Mouse (Mus musculus) MEL (cell line): ENCODE data around the gene Xpnpep3. TPM values are rescaled to one million over a fixed set of nuclear protein-coding genes. Genes with fewer than 3 reads are reported as not detected.

Source experiments
- DNase-seq: peaks from one replicate; pipeline ENCODE4 v3.0.0; 2011; ENCODE audit warnings: low read depth, low spot score
- H3K27ac ChIP-seq: 2 replicates; pipeline ENCODE4 v1.5.1; 2012; ENCODE audit warnings: low read depth, mild to moderate bottlenecking, control low read depth, low read length, moderate library complexity; ENCODE audit not compliant: control insufficient read depth
- H3K27me3 ChIP-seq, 2 experiments: fragments of 150-350 bp in 1 of 2; sonication (generic) in 1 of 2; 2 replicates each; pipeline ENCODE4 v1.6.1; 2012; ENCODE audit warnings: low read length in 2 of 2, mild to moderate bottlenecking in 2 of 2, improper control_type of control experiment in 1 of 2, moderate library complexity in 1 of 2; ENCODE audit not compliant: insufficient read depth in 2 of 2, control insufficient read depth in 1 of 2
- H3K36me3 ChIP-seq, 2 experiments: 2 replicates each; pipeline ENCODE4 v1.6.1; 2012 to 2014; ENCODE audit warnings: low read length in 2 of 2, improper control_type of control experiment in 1 of 2, inconsistent platforms in 1 of 2, mild to moderate bottlenecking in 1 of 2; ENCODE audit not compliant: insufficient read depth in 2 of 2, control insufficient read depth in 1 of 2
- H3K4me1 ChIP-seq, 2 experiments: fragments of 150-350 bp in 1 of 2; sonication (generic) in 1 of 2; 2 replicates each; pipeline ENCODE4 v1.6.1; 2012; ENCODE audit warnings: low read length in 2 of 2, improper control_type of control experiment in 1 of 2, mild to moderate bottlenecking in 1 of 2; ENCODE audit not compliant: insufficient read depth in 2 of 2, control insufficient read depth in 1 of 2
- H3K4me3 ChIP-seq, 2 experiments: fragments of 150-350 bp in 1 of 2; sonication (generic) in 1 of 2; 2 replicates each; pipeline ENCODE4 v1.5.1; 2012; ENCODE audit warnings: low read depth in 2 of 2, low read length in 2 of 2, mild to moderate bottlenecking in 2 of 2, moderate library complexity in 2 of 2, control low read depth in 1 of 2, improper control_type of control experiment in 1 of 2; ENCODE audit not compliant: control insufficient read depth in 1 of 2, insufficient read depth in 1 of 2
- H3K79me2 ChIP-seq: 2 replicates; pipeline ENCODE4 v1.6.1; 2012; ENCODE audit warnings: mild to moderate bottlenecking, low read length, moderate library complexity; ENCODE audit not compliant: control insufficient read depth, poor library complexity, insufficient read depth
- H3K9ac ChIP-seq: 2 replicates; pipeline ENCODE4 v1.6.1; 2012; ENCODE audit warnings: low read depth, mild to moderate bottlenecking, control low read depth, low read length, moderate library complexity; ENCODE audit not compliant: control insufficient read depth, poor library complexity, severe bottlenecking
- H3K9me3 ChIP-seq: fragments of 150-350 bp; sonication (generic); replicated peaks from 2 replicates; pipeline ENCODE4 v1.6.1; 2012; ENCODE audit warnings: mild to moderate bottlenecking, low read length, improper control_type of control experiment, moderate library complexity; ENCODE audit not compliant: insufficient read depth
- CHD2 ChIP-seq: IDR thresholded peaks from 2 replicates; pipeline ENCODE4 v1.6.1; 2011; ENCODE audit warnings: low read length, improper control_type of control experiment
- ELF1 ChIP-seq: IDR thresholded peaks from 2 replicates; pipeline ENCODE4 v1.6.1; 2014; ENCODE audit warnings: low read depth, mild to moderate bottlenecking, inconsistent platforms, low read length, improper control_type of control experiment, moderate library complexity
- EP300 ChIP-seq, 2 experiments: IDR thresholded peaks; 2 replicates each; pipeline ENCODE4 v1.6.1; 2011; ENCODE audit warnings: improper control_type of control experiment in 2 of 2, low read length in 2 of 2, low read depth in 1 of 2, mild to moderate bottlenecking in 1 of 2
- ETS1 ChIP-seq: IDR thresholded peaks from 2 replicates; pipeline ENCODE4 v1.6.1; 2012; ENCODE audit warnings: low read depth, mild to moderate bottlenecking, inconsistent platforms, low read length, improper control_type of control experiment, moderate library complexity
- GABPA ChIP-seq: IDR thresholded peaks from 2 replicates; pipeline ENCODE4 v1.6.1; 2012; ENCODE audit warnings: low read depth, mild to moderate bottlenecking, inconsistent platforms, low read length, improper control_type of control experiment, moderate library complexity
- GATA1 ChIP-seq: IDR thresholded peaks from 2 replicates; pipeline ENCODE4 v1.6.1; 2011; ENCODE audit warnings: low read depth, low read length, improper control_type of control experiment
- MYC ChIP-seq: IDR thresholded peaks from 2 replicates; pipeline ENCODE4 v1.6.1; 2011; ENCODE audit warnings: low read depth, mild to moderate bottlenecking, low read length, improper control_type of control experiment, moderate library complexity
- NRF1 ChIP-seq: IDR thresholded peaks from 2 replicates; pipeline ENCODE4 v1.6.1; 2014; ENCODE audit warnings: low read depth, mild to moderate bottlenecking, inconsistent platforms, low read length, improper control_type of control experiment, moderate library complexity; ENCODE audit not compliant: poor library complexity, insufficient read depth, severe bottlenecking
- POLR2AphosphoS2 ChIP-seq: IDR thresholded peaks from 2 replicates; pipeline ENCODE4 v1.6.1; 2011; ENCODE audit warnings: low read length, improper control_type of control experiment
- POLR2AphosphoS5 ChIP-seq: IDR thresholded peaks from 2 replicates; pipeline ENCODE4 v1.6.1; 2012; ENCODE audit warnings: low read depth, borderline replicate concordance, mild to moderate bottlenecking, inconsistent platforms, low read length, moderate library complexity, mixed read lengths
- SIN3A ChIP-seq: IDR thresholded peaks from 2 replicates; pipeline ENCODE4 v1.6.1; 2012; ENCODE audit warnings: low read length, improper control_type of control experiment, inconsistent platforms
- SMC3 ChIP-seq: IDR thresholded peaks from 2 replicates; pipeline ENCODE4 v1.6.1; 2011; ENCODE audit warnings: low read depth, low read length, improper control_type of control experiment
- TBP ChIP-seq: IDR thresholded peaks from 2 replicates; pipeline ENCODE4 v1.8.0; 2011; ENCODE audit warnings: low read depth, low read length, improper control_type of control experiment
- TCF12 ChIP-seq: IDR thresholded peaks from 2 replicates; pipeline ENCODE4 v1.6.1; 2014; ENCODE audit warnings: low read depth, mild to moderate bottlenecking, inconsistent platforms, low read length, improper control_type of control experiment, moderate library complexity
- USF2 ChIP-seq, 2 experiments: IDR thresholded peaks; 2 replicates each; pipeline ENCODE4 v1.6.1; 2011 to 2012; ENCODE audit warnings: improper control_type of control experiment in 2 of 2, low read length in 2 of 2, borderline replicate concordance in 1 of 2, inconsistent platforms in 1 of 2, low read depth in 1 of 2, mild to moderate bottlenecking in 1 of 2; ENCODE audit not compliant: insufficient read depth in 1 of 2
- ZNF384 ChIP-seq: IDR thresholded peaks from 2 replicates; pipeline ENCODE4 v1.6.1; 2012; ENCODE audit warnings: low read depth, mild to moderate bottlenecking, inconsistent platforms, low read length, improper control_type of control experiment
- polyA plus RNA-seq, 2 experiments: library from polyadenylated mRNA; stranded (reverse) in 1 of 2; unstranded in 1 of 2; fragments of >175 nt in 1 of 2; fragments of >200 nt in 1 of 2; gene quantifications; 2 replicates each; pipeline versions ENCODE4 v1.2.1 to v1.2.4; 2012; ENCODE audit warnings: low replicate concordance in 2 of 2, low read depth in 1 of 2; ENCODE audit not compliant: insufficient read length in 2 of 2, insufficient read depth in 1 of 2, missing spikeins in 1 of 2
- total RNA-seq: library from RNA; depleted of rRNA; stranded (reverse); fragments of 300-350 nt; gene quantifications from 2 replicates; pipeline ENCODE4 v1.2.3, GENCODE M21; 2012

Xpnpep3 gene
- total and polyA plus RNA-seq, 3 experiments: 10.2 to 88.4 (median 13.1) TPM

DNA sequence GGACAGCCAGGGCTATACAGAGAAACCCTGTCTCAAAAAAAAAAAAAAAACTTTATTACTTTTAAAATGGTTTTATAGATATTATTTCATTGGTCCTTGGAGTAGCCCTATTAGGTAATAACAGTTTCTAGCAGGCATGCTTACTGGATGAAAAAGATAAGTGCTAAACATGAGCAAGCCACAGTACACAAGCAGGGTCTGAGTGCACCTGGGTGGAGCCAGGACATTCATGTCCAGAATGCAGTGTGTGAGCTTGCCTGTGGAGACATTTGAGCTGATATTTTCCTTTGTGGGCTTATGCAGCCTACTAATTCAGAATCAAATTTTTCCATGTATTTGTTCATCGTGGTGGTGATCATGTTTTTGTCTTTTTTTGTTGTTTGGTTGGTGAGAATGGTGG lies 38.4 kb downstream of the Xpnpep3 start:
- no peak overlapping the region for H3K27ac ChIP-seq

GRCm38 (mm10) chr15:81439236-81439635 lies 39.3 kb downstream of the Xpnpep3 start:
- no peak overlapping the region for H3K4me3 ChIP-seq
- TF ChIP-seq NRF1 (no peak), CHD2 (no peak), MYC (no peak), TCF12 (no peak), ELF1 (no peak), SMC3 (no peak), TBP (no peak), SIN3A (no peak), ETS1 (no peak)
- TF ChIP-seq, all 39 proteins: peak for 0
- H3K36me3 ChIP-seq: peaks cover 0 to 1% of the 10 kb centered on the region in 2 experiments; a peak in 1 of 4 replicates
- no peaks in the 10 kb centered on the region for H3K9me3 ChIP-seq
- no peaks in the 10 kb centered on the region for H3K27me3 ChIP-seq
- no peaks in the 10 kb centered on the region for H3K79me2 ChIP-seq
- H3K9ac ChIP-seq: no peak overlapping the region
- H3K4me1 ChIP-seq: no peaks in the 10 kb centered on the region
- no peak overlapping the region for H3K27ac ChIP-seq
- DNase-seq: no peak

More for the DNA sequence above, 38.4 kb downstream of the Xpnpep3 start:
- TF ChIP-seq POLR2AphosphoS5 (no peak), GABPA (no peak), SMC3 (no peak), EP300 (IDR thresholded peaks at IDR 0.05; ENCODE audit: low read depth in 1 of 2, low read length in 2 of 2) (no peak), CHD2 (no peak), POLR2AphosphoS2 (no peak), USF2 (IDR thresholded peaks at IDR 0.05; ENCODE audit: borderline replicate concordance in 1 of 2, insufficient read depth in 1 of 2, low read depth in 1 of 2, low read length in 2 of 2) (no peak), ZNF384 (no peak), NRF1 (no peak), TCF12 (no peak), GATA1 (no peak), ETS1 (no peak)
- no peak for DNase-seq
- H3K27me3 ChIP-seq: no peaks in the 10 kb centered on the region
- H3K79me2 ChIP-seq: no peaks in the 10 kb centered on the region
- H3K9me3 ChIP-seq: no peaks in the 10 kb centered on the region
- H3K4me3 ChIP-seq: no peak overlapping the region
- H3K4me1 ChIP-seq: no peaks in the 10 kb centered on the region
- H3K36me3 ChIP-seq: peaks cover 0 to 1% of the 10 kb centered on the region in 2 experiments; a peak in 1 of 4 replicates
- H3K9ac ChIP-seq: no peak overlapping the region
